Comparison of ENCODE assay signal across 9 mouse cellular contexts in genomic region chr16:60435283-60435682, GRCm38 (mm10).
DNase-seq lines count a peak whose midpoint lies in the region; ATAC-seq and TF ChIP-seq lines count a peak whose summit lies in the region.
"Had no signal": no experiment of that assay in that cellular context is flagged by ENCODE, and none has a peak within 500 bp of the region (broad histone marks: within the 10 kb centered on the region; RNA-seq: fewer than 3 reads in every experiment).

No protein-coding gene starts in this region.

- no peak for TF ChIP-seq POLR2A in kidney, adult 2 months (IDR thresholded peaks at IDR 0.05; ENCODE audit: low read depth, low read length)

- H3K27ac ChIP-seq in kidney, adult 2 months (ENCODE audit: insufficient read depth, low read depth, low read length), result no peak overlapping the region
- no peak overlapping the region for H3K27ac ChIP-seq in kidney, embryonic 15.5 days

- H3K27me3 ChIP-seq in kidney, adult 2 months (replicated peaks; ENCODE audit: control insufficient read depth, insufficient read depth, low read length), result no peaks in the 10 kb centered on the region
- no peaks in the 10 kb centered on the region for H3K27me3 ChIP-seq in kidney, embryonic 15.5 days

- no peaks in the 10 kb centered on the region for H3K36me3 ChIP-seq in kidney, adult 2 months (ENCODE audit: control insufficient read depth, insufficient read depth, low read length)
- no peaks in the 10 kb centered on the region for H3K36me3 ChIP-seq in kidney, embryonic 15.5 days

- ATAC-seq in kidney, embryonic 15.5 days (replicated peaks; ENCODE audit: low FRiP score), result no peak

- no peaks in the 10 kb centered on the region for H3K4me1 ChIP-seq in kidney, adult 2 months (ENCODE audit: control insufficient read depth, insufficient read depth, low read length)
- H3K4me1 ChIP-seq in kidney, embryonic 15.5 days, result no peaks in the 10 kb centered on the region

- TF ChIP-seq CTCF in kidney, adult 2 months (conservative IDR thresholded peaks at IDR 0.05; ENCODE audit: insufficient read depth, insufficient read length, low read depth, low read length), result peak; percentile 39

- no peak overlapping the region for H3K4me2 ChIP-seq in kidney, embryonic 15.5 days

- WGBS in kidney, adult 2 months, result 79% methylated on average over 1 of the region's 1 CpGs
- 84% methylated on average over 1 of the region's 1 CpGs for WGBS in kidney, embryonic 15.5 days

- peak; percentile 3 for DNase-seq in kidney, adult 2 months
- peak; percentile 11 for DNase-seq in 3T3-L1 (ENCODE audit: low read depth, low spot score)
- peak; percentile 19 for DNase-seq in Muller cell, postnatal 12 days (ENCODE audit: inconsistent ontology term)
- peak; percentile 12 for DNase-seq in embryo, embryonic 9.5 days (ENCODE audit: extremely low spot score)
- DNase-seq in mesoderm, embryonic 11.5 days (ENCODE audit: low read depth, low spot score), result peak; percentile 12
- no peak for DNase-seq in urinary bladder, adult 18-20 months (ENCODE audit: low spot score in 2 of 2)
- no peak for DNase-seq in urinary bladder, postnatal 4 days (ENCODE audit: low spot score in 2 of 2)

- no peak overlapping the region for H3K4me3 ChIP-seq in kidney, adult 2 months (ENCODE audit: insufficient read depth, low read depth, low read length)
- no peak overlapping the region for H3K4me3 ChIP-seq in kidney, embryonic 15.5 days (replicated peaks)
- H3K4me3 ChIP-seq: myocyte had no signal

- H3K9me3 ChIP-seq in kidney, embryonic 15.5 days (replicated peaks), result no peaks in the 10 kb centered on the region

- H3K9ac ChIP-seq in kidney, embryonic 15.5 days, result no peak overlapping the region

Comparison
In these comparisons a context has a peak if more than half of its experiments do, and no peak if none do; other contexts are left out.
1. DNase-seq: peak in kidney, adult 2 months (single experiment), 3T3-L1 (single experiment), Muller cell, postnatal 12 days (single experiment), embryo, embryonic 9.5 days (single experiment) and mesoderm, embryonic 11.5 days (single experiment); none in urinary bladder, adult 18-20 months (0 of 2) and urinary bladder, postnatal 4 days (0 of 2).